Mouse (Mus musculus): ENCODE data around the gene Pelp1.

DNA sequence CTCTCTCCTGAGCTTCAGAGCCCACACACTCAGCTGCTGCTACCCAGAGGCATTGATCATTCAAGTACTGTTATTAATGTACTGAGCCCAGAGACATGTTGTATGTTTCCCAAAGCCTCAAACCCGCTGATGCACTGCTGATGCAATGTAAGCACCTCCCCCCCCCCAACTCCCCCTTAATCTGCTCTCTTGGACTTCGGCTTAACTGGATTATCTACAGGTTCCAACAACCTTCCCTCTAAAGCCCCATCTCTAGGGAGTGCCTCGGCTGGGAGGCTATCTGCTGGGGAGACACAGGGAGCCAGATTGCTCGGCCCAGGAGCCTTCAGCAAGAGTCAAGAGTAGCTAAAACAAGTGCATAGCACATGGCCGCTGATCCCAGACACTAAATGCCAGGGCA lies 22.4 kb downstream of the Pelp1 start:
- TF ChIP-seq EP300 (IDR thresholded peaks at IDR 0.05; ENCODE audit: insufficient read depth, low read depth, low read length) (no peak), POLR2A (IDR thresholded peaks at IDR 0.05; ENCODE audit: insufficient read depth, low read length) (no peak)

All from ES-Bruce4 (cell line).